Mouse (Mus musculus) liver, adult 2 months (tissue): ENCODE data around the gene Phf8. TPM values are rescaled to one million over a fixed set of nuclear protein-coding genes. Genes with fewer than 3 reads are reported as not detected.
A peak's percentile ranks its signal among the peaks of the same experiment; 100 is the strongest.

Experiments
- DNase-seq: peaks from one replicate; pipeline ENCODE4 v3.0.0-alpha.2; 2011; ENCODE audit warnings: low read depth, low spot score; ENCODE audit errors: extremely low read depth
- H3K27ac ChIP-seq: fragments of 200-500 bp; replicated peaks from 2 replicates; pipeline ENCODE4 v1.5.1; 2012; ENCODE audit warnings: low read depth, mild to moderate bottlenecking, control low read depth, inconsistent platforms, low read length; ENCODE audit not compliant: insufficient read depth
- H3K27me3 ChIP-seq: fragments of 200-500 bp; 2 replicates; pipeline ENCODE4 v1.6.1; 2012; ENCODE audit warnings: mild to moderate bottlenecking, moderate library complexity, low read length, inconsistent platforms; ENCODE audit not compliant: control insufficient read depth, insufficient read depth
- H3K36me3 ChIP-seq: fragments of 200-500 bp; 2 replicates; pipeline ENCODE4 v1.6.1; 2012; ENCODE audit warnings: low read length, inconsistent platforms; ENCODE audit not compliant: control insufficient read depth, insufficient read depth
- H3K4me1 ChIP-seq: fragments of 200-500 bp; 2 replicates; pipeline ENCODE4 v1.6.1; 2011; ENCODE audit warnings: low read length; ENCODE audit not compliant: control insufficient read depth, insufficient read depth
- H3K4me3 ChIP-seq: fragments of 200-500 bp; 2 replicates; pipeline ENCODE4 v1.5.1; 2011; ENCODE audit warnings: low read depth, mild to moderate bottlenecking, control low read depth, low read length, moderate library complexity; ENCODE audit not compliant: insufficient read depth
- H3K79me2 ChIP-seq: fragments of 200-500 bp; 2 replicates; pipeline ENCODE4 v1.6.1; 2012; ENCODE audit warnings: inconsistent platforms, mild to moderate bottlenecking, low read length, moderate library complexity; ENCODE audit not compliant: control insufficient read depth, insufficient read depth
- H3K9ac ChIP-seq: fragments of 200-500 bp; 2 replicates; pipeline ENCODE4 v1.6.1; 2012; ENCODE audit warnings: low read depth, mild to moderate bottlenecking, control low read depth, inconsistent platforms, low read length
- CTCF ChIP-seq: fragments of 200-500 bp; IDR thresholded peaks from 2 replicates; pipeline ENCODE4 v1.5.1; 2011; ENCODE audit warnings: low read depth, low read length, control low read depth
- POLR2A ChIP-seq: fragments of 200-500 bp; IDR thresholded peaks from 2 replicates; pipeline ENCODE4 v1.6.1; 2011; ENCODE audit warnings: low read length, control low read depth; ENCODE audit not compliant: insufficient read depth; ENCODE audit errors: extremely low read depth
- WGBS: fragments of 180-500 bp; shearing (Covaris S2); methylation state at CpG from one replicate; pipeline ENCODE4 v1.1.7; 2018; 5-methylcytosine and 5-hydroxymethylcytosine counted together
- polyA plus RNA-seq: library from polyadenylated mRNA; depleted of rRNA; stranded (reverse); fragments of >200 nt; gene quantifications from 2 replicates; pipeline ENCODE4 v1.2.3, GENCODE M21; 2012
- total RNA-seq: library from RNA; depleted of rRNA; stranded (reverse); fragments of >200 nt; gene quantifications from 2 replicates; pipeline ENCODE4 v1.2.3, GENCODE M21; 2014

Phf8 gene
- total and polyA plus RNA-seq, 2 experiments: 4.7 to 8.4 TPM

GRCm38 (mm10) chrX:151513066-151513465 is 7.4 kb upstream of the Phf8 start:
- WGBS: 80% methylated on average over 3 of the region's 3 CpGs

GRCm38 (mm10) chrX:151513694-151514093 is 6.8 kb upstream of the Phf8 start:
- Histone ChIP-seq H3K4me3 (no peak overlapping the region), H3K4me1 (no peaks in the 10 kb centered on the region), H3K36me3 (no peaks in the 10 kb centered on the region), H3K27ac (no peak overlapping the region), H3K27me3 (no peaks in the 10 kb centered on the region), H3K79me2 (no peaks in the 10 kb centered on the region), H3K9ac (no peak overlapping the region)
- no peak for DNase-seq
- WGBS: 89% methylated on average over 2 of the region's 2 CpGs
- TF ChIP-seq CTCF (no peak), POLR2A (no peak)

More at GRCm38 (mm10) chrX:151513066-151513465, 7.4 kb upstream of the Phf8 start:
- no peaks in the 10 kb centered on the region for H3K4me1 ChIP-seq
- H3K27me3 ChIP-seq: no peaks in the 10 kb centered on the region
- no peaks in the 10 kb centered on the region for H3K79me2 ChIP-seq
- no peaks in the 10 kb centered on the region for H3K36me3 ChIP-seq
- no peak for DNase-seq
- no peak overlapping the region for H3K4me3 ChIP-seq
- TF ChIP-seq CTCF: no peak
- H3K27ac ChIP-seq: no peak overlapping the region
- no peak overlapping the region for H3K9ac ChIP-seq

GRCm38 (mm10) chrX:151518181-151518580 is 2.3 kb upstream of the Phf8 start:
- no peak for DNase-seq
- Histone ChIP-seq H3K36me3 (peaks cover 3% of the 10 kb centered on the region; the same call in 1 of the 2 replicates), H3K9ac (no peak overlapping the region), H3K27me3 (no peaks in the 10 kb centered on the region), H3K4me1 (no peaks in the 10 kb centered on the region; the same call in 1 of the 2 replicates), H3K4me3 (no peak overlapping the region), H3K79me2 (no peaks in the 10 kb centered on the region; the same call in 1 of the 2 replicates), H3K27ac (no peak overlapping the region)
- TF ChIP-seq POLR2A: no peak
- TF ChIP-seq CTCF: no peak
- WGBS: 86% methylated on average over 1 of the region's 1 CpGs

- no peak for TF ChIP-seq POLR2A
- no peak for TF ChIP-seq CTCF
- Histone ChIP-seq H3K4me1 (no peaks in the 10 kb centered on the region; the same call in 1 of the 2 replicates), H3K9ac (peak overlapping the region; percentile 62), H3K36me3 (peaks cover 7% of the 10 kb centered on the region), H3K79me2 (no peaks in the 10 kb centered on the region; the same call in 1 of the 2 replicates), H3K27me3 (no peaks in the 10 kb centered on the region), H3K27ac (peak overlapping the region; percentile 76), H3K4me3 (peak overlapping the region; percentile 67)
- WGBS: under 1% methylated on average over 17 of the region's 17 CpGs
- no peak for DNase-seq
Observed at GRCm38 (mm10) chrX:151520127-151520457, 380 bp upstream of the Phf8 start.

- H3K79me2 ChIP-seq: no peaks in the 10 kb centered on the region; the same call in 1 of the 2 replicates
- no peaks in the 10 kb centered on the region for H3K27me3 ChIP-seq
- H3K36me3 ChIP-seq: peaks cover 7% of the 10 kb centered on the region
- DNase-seq: peak; percentile 61
- no peaks in the 10 kb centered on the region; the same call in 1 of the 2 replicates for H3K4me1 ChIP-seq
- peak overlapping the region; percentile 86 for H3K9ac ChIP-seq
- no peak for TF ChIP-seq POLR2A
- TF ChIP-seq CTCF: no peak
- 1% methylated on average over 25 of the region's 25 CpGs for WGBS
- H3K27ac ChIP-seq: peak overlapping the region; percentile 77
- peak overlapping the region; percentile 88 for H3K4me3 ChIP-seq
Observed at GRCm38 (mm10) chrX:151521786-151522522, 1.5 kb downstream of the Phf8 start.

GRCm38 (mm10) chrX:151553356-151553755 is 32.9 kb downstream of the Phf8 start:
- TF ChIP-seq POLR2A (no peak), CTCF (no peak)
- no peak for DNase-seq
- Histone ChIP-seq H3K79me2 (no peaks in the 10 kb centered on the region), H3K27ac (no peak overlapping the region), H3K9ac (no peak overlapping the region), H3K4me1 (no peaks in the 10 kb centered on the region), H3K4me3 (no peak overlapping the region), H3K36me3 (peaks cover 30% of the 10 kb centered on the region; the same call in 1 of the 2 replicates), H3K27me3 (no peaks in the 10 kb centered on the region)
- 92% methylated on average over 4 of the region's 4 CpGs for WGBS
